Mouse (Mus musculus) megakaryocyte progenitor cell, adult 5-6 weeks (primary cell): ENCODE measurements around the gene Cyp2d12. TPM values are rescaled to one million over a fixed set of nuclear protein-coding genes. Genes with fewer than 3 reads are reported as not detected.
"Not testable (repeated sequence)": the region's sequence is repeated elsewhere in the genome, so short reads cannot be mapped to it uniquely, and the experiment has no call there.

Experiments used
- ATAC-seq: replicated peaks from 2 replicates; pipeline ENCODE4 v1.8.0; 2016; ENCODE audit warnings: mild to moderate bottlenecking, moderate TSS enrichment, inconsistent platforms; ENCODE audit not compliant: poor library complexity
- total RNA-seq, 2 experiments: library from RNA; stranded (forward) in 1 of 2; stranded (reverse) in 1 of 2; fragments of 157-497, 149-512 nt in 1 of 2; fragments of 200-1000 nt in 1 of 2; gene quantifications; 2 replicates each; pipeline versions ENCODE4 v1.2.3 to v1.2.4; 2015 to 2017

The Cyp2d12 gene
- total RNA-seq (2015) (not detected in 2 replicates), total RNA-seq (2017) (not detected in 2 replicates)

- no peak for ATAC-seq
Measured at GRCm38 (mm10) chr15:82554531-82555230, at the start of gene Cyp2d12. Gene Cyp2d12, plus strand, starts transcription at chr15:82555072.

GRCm38 (mm10) chr15:82506971-82507370 lies 47.9 kb upstream of the Cyp2d12 start:
- no peak for ATAC-seq

GRCm38 (mm10) chr15:82507740-82508139 lies 47.1 kb upstream of the Cyp2d12 start:
- ATAC-seq, result not testable (repeated sequence)

- ATAC-seq, result not testable (repeated sequence)
Measured at GRCm38 (mm10) chr15:82509495-82509894, 45.4 kb upstream of the Cyp2d12 start.

GRCm38 (mm10) chr15:82510500-82510899 lies 44.4 kb upstream of the Cyp2d12 start:
- ATAC-seq, result not testable (repeated sequence)

GRCm38 (mm10) chr15:82512111-82512510 lies 42.8 kb upstream of the Cyp2d12 start:
- ATAC-seq, result not testable (repeated sequence)

- ATAC-seq, result not testable (repeated sequence)
Measured at GRCm38 (mm10) chr15:82516174-82516573, 38.7 kb upstream of the Cyp2d12 start.

GRCm38 (mm10) chr15:82527371-82527770 lies 27.5 kb upstream of the Cyp2d12 start:
- ATAC-seq, result not testable (repeated sequence)

GRCm38 (mm10) chr15:82532721-82533120 lies 22.2 kb upstream of the Cyp2d12 start:
- ATAC-seq, result not testable (repeated sequence)

GRCm38 (mm10) chr15:82542976-82543375 lies 11.9 kb upstream of the Cyp2d12 start:
- not testable (repeated sequence) for ATAC-seq

- ATAC-seq, result not testable (repeated sequence)
Measured at GRCm38 (mm10) chr15:82544561-82544960, 10.3 kb upstream of the Cyp2d12 start.

- not testable (repeated sequence) for ATAC-seq
Measured at GRCm38 (mm10) chr15:82547753-82548152, 7.1 kb upstream of the Cyp2d12 start.

- ATAC-seq, result not testable (repeated sequence)
Measured at GRCm38 (mm10) chr15:82553211-82553610, 1.7 kb upstream of the Cyp2d12 start.

GRCm38 (mm10) chr15:82572856-82573255 lies 18.0 kb downstream of the Cyp2d12 start:
- no peak for ATAC-seq

GRCm38 (mm10) chr15:82579071-82579470 lies 24.2 kb downstream of the Cyp2d12 start:
- no peak for ATAC-seq

- ATAC-seq, result no peak
Measured at GRCm38 (mm10) chr15:82582621-82583020, 27.7 kb downstream of the Cyp2d12 start.

Other genes starting within 250 kb of the Cyp2d12 start
- 39.9 and 43.8 TPM in 2 replicates for gene Naga, start 216.1 kb upstream of the Cyp2d12 start, total RNA-seq (2015)
- gene Naga, start 216.1 kb upstream of the Cyp2d12 start, total RNA-seq (2017), result 37.1 and 37.3 TPM in 2 replicates
- gene Pheta2, start 216.1 kb upstream of the Cyp2d12 start, total RNA-seq (2015), result 2.0 and 3.5 TPM in 2 replicates
- gene Pheta2, start 216.1 kb upstream of the Cyp2d12 start, total RNA-seq (2017), result 5.2 and 7.4 TPM in 2 replicates
- 155 and 168 TPM in 2 replicates for gene Smdt1, start 216.1 kb upstream of the Cyp2d12 start, total RNA-seq (2015)
- 94.0 and 121 TPM in 2 replicates for gene Smdt1, start 216.1 kb upstream of the Cyp2d12 start, total RNA-seq (2017)
- 244 and 269 TPM in 2 replicates for gene Ndufa6, start 200.8 kb upstream of the Cyp2d12 start, total RNA-seq (2015)
- gene Ndufa6, start 200.8 kb upstream of the Cyp2d12 start, total RNA-seq (2017), result 136 and 168 TPM in 2 replicates
- gene Cyp2d22, start 174.8 kb upstream of the Cyp2d12 start, total RNA-seq (2015), result 1.7 TPM in 1 of 2 replicates, not detected in the other
- gene Cyp2d22, start 174.8 kb upstream of the Cyp2d12 start, total RNA-seq (2017), result 0.03 TPM in 1 of 2 replicates, not detected in the other
- gene Cyp2d11, start 161.1 kb upstream of the Cyp2d12 start, total RNA-seq (2015), result not detected in 2 replicates
- gene Cyp2d11, start 161.1 kb upstream of the Cyp2d12 start, total RNA-seq (2017), result not detected in 2 replicates
- not detected in 2 replicates for gene Cyp2d10, start 147.9 kb upstream of the Cyp2d12 start, total RNA-seq (2015)
- not detected in 2 replicates for gene Cyp2d10, start 147.9 kb upstream of the Cyp2d12 start, total RNA-seq (2017)
- gene Cyp2d9, start 121.6 kb upstream of the Cyp2d12 start, total RNA-seq (2015), result not detected in 2 replicates
- gene Cyp2d9, start 121.6 kb upstream of the Cyp2d12 start, total RNA-seq (2017), result not detected in 2 replicates
- not detected in 2 replicates for gene Cyp2d34, start 65.9 kb downstream of the Cyp2d12 start, total RNA-seq (2015)
- not detected in 2 replicates for gene Cyp2d34, start 65.9 kb downstream of the Cyp2d12 start, total RNA-seq (2017)
- not detected in 2 replicates for gene Cyp2d40, start 209.1 kb downstream of the Cyp2d12 start, total RNA-seq (2015)
- gene Cyp2d40, start 209.1 kb downstream of the Cyp2d12 start, total RNA-seq (2017), result not detected in 2 replicates
- gene Cyp2d26, start 239.2 kb downstream of the Cyp2d12 start, total RNA-seq (2015), result not detected in 2 replicates
- gene Cyp2d26, start 239.2 kb downstream of the Cyp2d12 start, total RNA-seq (2017), result not detected in 2 replicates